Comparison of ENCODE assay signal across 15 mouse cellular contexts in genomic region chr8:70758308-70758615, GRCm38 (mm10). TPM values are rescaled to one million over a fixed set of nuclear protein-coding genes. Genes with fewer than 3 reads are reported as not detected.
DNase-seq lines count a peak whose midpoint lies in the region; ATAC-seq and TF ChIP-seq lines count a peak whose summit lies in the region.
"Had no signal": no experiment of that assay in that cellular context is flagged by ENCODE, and none has a peak within 500 bp of the region (broad histone marks: within the 10 kb centered on the region; RNA-seq: fewer than 3 reads in every experiment).

No protein-coding gene starts in this region.

- no peak overlapping the region for H3K9ac ChIP-seq in liver, embryonic 12.5 days
- no peak overlapping the region for H3K9ac ChIP-seq in liver, postnatal 0 days (replicated peaks)
- no peak overlapping the region for H3K9ac ChIP-seq in embryonic facial prominence, embryonic 15.5 days
- no peak overlapping the region for H3K9ac ChIP-seq in intestine, embryonic 15.5 days
- H3K9ac ChIP-seq: limb, embryonic 12.5 days had no signal

- TF ChIP-seq EP300 in liver, postnatal 0 days (IDR thresholded peaks at IDR 0.05; ENCODE audit: low read depth): no peak

- no peak overlapping the region for H3K27ac ChIP-seq in liver, embryonic 12.5 days
- no peak overlapping the region for H3K27ac ChIP-seq in liver, postnatal 0 days (ENCODE audit: low read depth)
- H3K27ac ChIP-seq in embryonic facial prominence, embryonic 15.5 days (replicated peaks): 0 out of 2 replicates have a peak overlapping the region, but pooled peaks have one; percentile 4
- no peak overlapping the region for H3K27ac ChIP-seq in intestine, embryonic 15.5 days
- H3K27ac ChIP-seq: heart, adult 2 months; limb, embryonic 12.5 days had no signal

- no peak for ATAC-seq in liver, embryonic 12.5 days
- no peak for ATAC-seq in liver, postnatal 0 days
- no peak for ATAC-seq in embryonic facial prominence, embryonic 15.5 days (ENCODE audit: insufficient number of reproducible peaks, low FRiP score, low TSS enrichment, low read depth)
- no peak for ATAC-seq in intestine, embryonic 15.5 days

- peak; percentile 10 for DNase-seq in gastrocnemius, postnatal 14 days
- no peak for DNase-seq in gastrocnemius, postnatal 10 days
- DNase-seq in liver, postnatal 0 days: no peak
- peak; percentile 80 for DNase-seq in brain, embryonic 14.5 days (ENCODE audit: low read depth)
- DNase-seq: thymus, postnatal 25 days had no signal

- no peak overlapping the region for H3K4me3 ChIP-seq in liver, embryonic 12.5 days
- no peak overlapping the region for H3K4me3 ChIP-seq in liver, postnatal 0 days (ENCODE audit: low read depth, low read length)
- no peak overlapping the region for H3K4me3 ChIP-seq in embryonic facial prominence, embryonic 15.5 days (replicated peaks)
- no peak overlapping the region for H3K4me3 ChIP-seq in intestine, embryonic 15.5 days (replicated peaks)
- H3K4me3 ChIP-seq: heart, adult 2 months; limb, embryonic 12.5 days had no signal

- H3K9me3 ChIP-seq in liver, embryonic 12.5 days (replicated peaks): no peaks in the 10 kb centered on the region
- H3K9me3 ChIP-seq in liver, postnatal 0 days (ENCODE audit: low read length): no peaks in the 10 kb centered on the region
- H3K9me3 ChIP-seq in embryonic facial prominence, embryonic 15.5 days (replicated peaks): no peaks in the 10 kb centered on the region
- no peaks in the 10 kb centered on the region for H3K9me3 ChIP-seq in intestine, embryonic 15.5 days
- H3K9me3 ChIP-seq: limb, embryonic 12.5 days had no signal

- TF ChIP-seq POLR2A in brain, embryonic 14.5 days (IDR thresholded peaks at IDR 0.05; ENCODE audit: borderline replicate concordance, extremely low read depth, insufficient read depth, insufficient read length, poor library complexity, severe bottlenecking): no peak

- peaks cover 34% of the 10 kb centered on the region for H3K36me3 ChIP-seq in liver, embryonic 12.5 days
- H3K36me3 ChIP-seq in liver, postnatal 0 days (replicated peaks; ENCODE audit: insufficient read depth, low read length): peaks cover 11% of the 10 kb centered on the region
- H3K36me3 ChIP-seq in embryonic facial prominence, embryonic 15.5 days: peaks cover 25% of the 10 kb centered on the region
- H3K36me3 ChIP-seq in intestine, embryonic 15.5 days: peaks cover 17% of the 10 kb centered on the region

- peak overlapping the region; percentile 99; the same call in 1 of the 2 replicates for H3K4me2 ChIP-seq in liver, embryonic 12.5 days
- no peak overlapping the region for H3K4me2 ChIP-seq in liver, postnatal 0 days (ENCODE audit: low read depth, low read length)
- no peak overlapping the region for H3K4me2 ChIP-seq in embryonic facial prominence, embryonic 15.5 days (replicated peaks)
- no peak overlapping the region for H3K4me2 ChIP-seq in intestine, embryonic 15.5 days (replicated peaks)
- H3K4me2 ChIP-seq: limb, embryonic 12.5 days had no signal

- peaks cover 80% of the 10 kb centered on the region for H3K4me1 ChIP-seq in liver, embryonic 12.5 days
- H3K4me1 ChIP-seq in liver, postnatal 0 days (ENCODE audit: insufficient read depth): peaks cover 54% of the 10 kb centered on the region
- H3K4me1 ChIP-seq in embryonic facial prominence, embryonic 15.5 days: peaks cover 50% of the 10 kb centered on the region
- peaks cover 42% of the 10 kb centered on the region for H3K4me1 ChIP-seq in intestine, embryonic 15.5 days (replicated peaks)

- 86% methylated on average over 7 of the region's 7 CpGs for WGBS in liver, embryonic 12.5 days (ENCODE audit: insufficient replicate concordance)
- WGBS in liver, postnatal 0 days (ENCODE audit: insufficient replicate concordance): 87% methylated on average over 7 of the region's 7 CpGs
- WGBS in embryonic facial prominence, embryonic 15.5 days: 81% methylated on average over 7 of the region's 7 CpGs
- WGBS in intestine, embryonic 15.5 days: 87% methylated on average over 7 of the region's 7 CpGs

- no peak for TF ChIP-seq CTCF in liver, postnatal 0 days (IDR thresholded peaks at IDR 0.05; ENCODE audit: low read depth)
- no peak for TF ChIP-seq CTCF in brain, embryonic 14.5 days (IDR thresholded peaks at IDR 0.05; ENCODE audit: borderline replicate concordance, extremely low read depth, insufficient read depth, insufficient read length)

- intact Hi-C loops in gastrocnemius, postnatal 14 days (cut with DNase I; ENCODE audit: low total_unique reads): no loop called here

- no peaks in the 10 kb centered on the region for H3K27me3 ChIP-seq in liver, embryonic 12.5 days (replicated peaks)
- H3K27me3 ChIP-seq in liver, postnatal 0 days (ENCODE audit: insufficient read depth, low read length): no peaks in the 10 kb centered on the region
- H3K27me3 ChIP-seq in embryonic facial prominence, embryonic 15.5 days: no peaks in the 10 kb centered on the region
- no peaks in the 10 kb centered on the region for H3K27me3 ChIP-seq in intestine, embryonic 15.5 days (replicated peaks)
- H3K27me3 ChIP-seq: limb, embryonic 12.5 days had no signal

RNA-seq across cellular contexts. Expression of gene Mpv17l2, which starts 2.5 kb away (rescaled TPM):
- total RNA-seq in gastrocnemius, postnatal 14 days (2021): 10 to 100 TPM; 28.3 to 31.9 TPM
- total RNA-seq in gastrocnemius, postnatal 10 days (2021): 10 to 100 TPM; 30.1 to 31.4 TPM
- 52.2 and 52.7 TPM in 2 replicates for polyA plus RNA-seq in liver, embryonic 12.5 days (2016; fragmentation: Nextera tagmentation; extraction: Ambion mirVana)
- 36.3 and 39.9 TPM in 2 replicates for polyA plus RNA-seq in liver, postnatal 0 days (2015; fragmentation: Nextera tagmentation; extraction: Ambion mirVana)
- 29.1 and 45.0 TPM in 2 replicates for polyA plus RNA-seq in brain, embryonic 14.5 days (2012; rRNA removed)
- polyA plus RNA-seq in embryonic facial prominence, embryonic 15.5 days (2015; fragmentation: Nextera tagmentation; extraction: Ambion mirVana): 41.7 and 42.3 TPM in 2 replicates
- 59.1 and 72.6 TPM in 2 replicates for polyA plus RNA-seq in intestine, embryonic 15.5 days (2015; fragmentation: Nextera tagmentation; extraction: Ambion mirVana)

RNA-seq across cellular contexts. Expression of gene Rab3a, which starts 3.8 kb away (rescaled TPM):
- 10 to 100 TPM; 44.3 to 45.1 TPM for total RNA-seq in gastrocnemius, postnatal 14 days (2021)
- total RNA-seq in gastrocnemius, postnatal 10 days (2021): 10 to 100 TPM; 44.6 to 50.4 TPM
- polyA plus RNA-seq in liver, embryonic 12.5 days (2016; fragmentation: Nextera tagmentation; extraction: Ambion mirVana): 3.3 and 3.9 TPM in 2 replicates
- 3.2 and 3.3 TPM in 2 replicates for polyA plus RNA-seq in liver, postnatal 0 days (2015; fragmentation: Nextera tagmentation; extraction: Ambion mirVana)
- 468 and 475 TPM in 2 replicates for polyA plus RNA-seq in brain, embryonic 14.5 days (2012; rRNA removed)
- 22.7 and 28.6 TPM in 2 replicates for polyA plus RNA-seq in embryonic facial prominence, embryonic 15.5 days (2015; fragmentation: Nextera tagmentation; extraction: Ambion mirVana)
- 24.0 and 26.0 TPM in 2 replicates for polyA plus RNA-seq in intestine, embryonic 15.5 days (2015; fragmentation: Nextera tagmentation; extraction: Ambion mirVana)

RNA-seq across cellular contexts. Expression of gene Pik3r2, which starts 18.3 kb away (rescaled TPM):
- 10 to 100 TPM; 23.0 to 27.9 TPM for total RNA-seq in gastrocnemius, postnatal 14 days (2021)
- total RNA-seq in gastrocnemius, postnatal 10 days (2021): 10 to 100 TPM; 39.4 to 47.2 TPM
- 23.3 and 27.3 TPM in 2 replicates for polyA plus RNA-seq in liver, embryonic 12.5 days (2016; fragmentation: Nextera tagmentation; extraction: Ambion mirVana)
- 8.9 and 9.0 TPM in 2 replicates for polyA plus RNA-seq in liver, postnatal 0 days (2015; fragmentation: Nextera tagmentation; extraction: Ambion mirVana)
- polyA plus RNA-seq in brain, embryonic 14.5 days (2012; rRNA removed): 150 and 161 TPM in 2 replicates
- polyA plus RNA-seq in embryonic facial prominence, embryonic 15.5 days (2015; fragmentation: Nextera tagmentation; extraction: Ambion mirVana): 92.5 and 94.3 TPM in 2 replicates
- polyA plus RNA-seq in intestine, embryonic 15.5 days (2015; fragmentation: Nextera tagmentation; extraction: Ambion mirVana): 53.1 and 55.3 TPM in 2 replicates

RNA-seq across cellular contexts. Expression of gene Pde4c, which starts 34.7 kb away (rescaled TPM):
- total RNA-seq in gastrocnemius, postnatal 14 days (2021): 1 to 10 TPM; 2.9 to 3.4 TPM
- 1 to 10 TPM; 2.5 to 3.0 TPM for total RNA-seq in gastrocnemius, postnatal 10 days (2021)
- polyA plus RNA-seq in liver, embryonic 12.5 days (2016; fragmentation: Nextera tagmentation; extraction: Ambion mirVana): 0.56 and 0.71 TPM in 2 replicates
- polyA plus RNA-seq in liver, postnatal 0 days (2015; fragmentation: Nextera tagmentation; extraction: Ambion mirVana): 1.6 and 1.8 TPM in 2 replicates
- polyA plus RNA-seq in brain, embryonic 14.5 days (2012; rRNA removed): 0.40 and 0.58 TPM in 2 replicates
- polyA plus RNA-seq in embryonic facial prominence, embryonic 15.5 days (2015; fragmentation: Nextera tagmentation; extraction: Ambion mirVana): 0.16 and 0.29 TPM in 2 replicates
- 0.21 and 0.53 TPM in 2 replicates for polyA plus RNA-seq in intestine, embryonic 15.5 days (2015; fragmentation: Nextera tagmentation; extraction: Ambion mirVana)

RNA-seq across cellular contexts. Expression of gene Gm3336, which starts 39.9 kb away (rescaled TPM):
- total RNA-seq in gastrocnemius, postnatal 14 days (2021): not detected
- total RNA-seq in gastrocnemius, postnatal 10 days (2021): not detected
- polyA plus RNA-seq in liver, embryonic 12.5 days (2016; fragmentation: Nextera tagmentation; extraction: Ambion mirVana): not detected in 2 replicates
- polyA plus RNA-seq in liver, postnatal 0 days (2015; fragmentation: Nextera tagmentation; extraction: Ambion mirVana): 0.22 and 0.25 TPM in 2 replicates
- not detected in 2 replicates for polyA plus RNA-seq in brain, embryonic 14.5 days (2012; rRNA removed)
- not detected in 2 replicates for polyA plus RNA-seq in embryonic facial prominence, embryonic 15.5 days (2015; fragmentation: Nextera tagmentation; extraction: Ambion mirVana)
- 2.1 and 2.5 TPM in 2 replicates for polyA plus RNA-seq in intestine, embryonic 15.5 days (2015; fragmentation: Nextera tagmentation; extraction: Ambion mirVana)
- total RNA-seq: adrenal gland, postnatal 25 days; heart, adult 2 months; layer of hippocampus, adult 8-10 months; monocyte, adult 5-6 weeks had no signal
- polyA plus RNA-seq: cortical plate, adult 2 months; heart, adult 2 months; limb, embryonic 12.5 days; lung, embryonic 16.5 days had no signal

Comparison
In these comparisons a context has a peak if more than half of its experiments do, and no peak if none do; other contexts are left out.
1. DNase-seq: peak in gastrocnemius, postnatal 14 days (single experiment) and brain, embryonic 14.5 days (single experiment); none in gastrocnemius, postnatal 10 days (single experiment) and liver, postnatal 0 days (single experiment).
2. RNA of gene Rab3a, which starts 3.8 kb away (polyA plus RNA-seq): 468 to 475 TPM in brain, embryonic 14.5 days; 22.7 to 28.6 TPM in embryonic facial prominence, embryonic 15.5 days, 24.0 to 26.0 TPM in intestine, embryonic 15.5 days, 3.3 to 3.9 TPM in liver, embryonic 12.5 days and 3.2 to 3.3 TPM in liver, postnatal 0 days; every median in the first group is over 10 times any median in the second.